ENCODE assay signal across 24 mouse cellular contexts in the genomic region with DNA sequence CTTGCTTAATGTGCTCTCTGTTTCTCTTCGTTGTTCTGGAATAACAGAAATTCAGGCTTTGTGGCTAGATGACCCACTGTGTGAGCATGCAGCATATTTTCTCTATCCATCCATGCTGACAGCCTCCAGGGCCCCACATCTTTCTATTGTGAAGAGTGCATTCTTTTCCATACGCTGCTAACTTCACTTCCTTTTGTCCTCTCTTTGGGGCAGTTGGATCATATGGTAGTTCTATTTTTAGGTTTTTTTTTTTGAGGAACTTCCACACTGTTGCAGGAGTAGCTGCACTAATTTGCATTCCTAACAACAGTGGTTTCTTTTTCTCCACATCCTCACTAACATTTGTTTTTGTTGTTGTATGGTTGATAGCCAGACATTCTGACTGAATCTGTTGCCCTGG. TPM values are rescaled to one million over a fixed set of nuclear protein-coding genes. Genes with fewer than 3 reads are reported as not detected.
A peak's percentile ranks its signal among the peaks of the same experiment; 100 is the strongest.
DNase-seq lines count a peak whose midpoint lies in the region; ATAC-seq and TF ChIP-seq lines count a peak whose summit lies in the region.
"Had no signal": no experiment of that assay in that cellular context is flagged by ENCODE, and none has a peak within 500 bp of the region (broad histone marks: within the 10 kb centered on the region; RNA-seq: fewer than 3 reads in every experiment).

No protein-coding gene starts in this region.

- no peak for ATAC-seq in heart, embryonic 13.5 days (ENCODE audit: extremely low read depth, insufficient number of reproducible peaks, low FRiP score, low TSS enrichment)
- no peak for ATAC-seq in heart, embryonic 11.5 days (replicated peaks; ENCODE audit: insufficient number of reproducible peaks, low FRiP score, low TSS enrichment)
- ATAC-seq: activated CD4-positive, CD25-positive, alpha-beta regulatory T cell, adult 4 months; hindbrain, postnatal 0 days; intestine, embryonic 16.5 days had no signal

- peaks cover 17% of the 10 kb centered on the region; the same call in 1 of the 2 replicates for H3K36me3 ChIP-seq in heart, embryonic 13.5 days
- H3K36me3 ChIP-seq in heart, embryonic 11.5 days (ENCODE audit: control insufficient read depth, insufficient read depth, low read length), result no peaks in the 10 kb centered on the region
- H3K36me3 ChIP-seq: forebrain, embryonic 10.5 days; limb, embryonic 13.5 days; liver, embryonic 13.5 days; lung, embryonic 15.5 days; midbrain, embryonic 12.5 days; neural tube, embryonic 12.5 days had no signal

- H3K27me3 ChIP-seq in heart, embryonic 13.5 days (replicated peaks), result no peaks in the 10 kb centered on the region
- H3K27me3 ChIP-seq in heart, embryonic 11.5 days (ENCODE audit: control insufficient read depth, insufficient read depth, low read length), result no peaks in the 10 kb centered on the region
- H3K27me3 ChIP-seq: limb, embryonic 13.5 days; liver, embryonic 13.5 days; lung, embryonic 15.5 days; midbrain, embryonic 12.5 days; neural tube, embryonic 12.5 days had no signal

- H3K4me3 ChIP-seq in heart, embryonic 13.5 days, result no peak overlapping the region
- no peak overlapping the region for H3K4me3 ChIP-seq in heart, embryonic 11.5 days (ENCODE audit: low read depth, low read length)
- no peak overlapping the region for H3K4me3 ChIP-seq in embryonic fibroblast, embryonic 13.5 days (ENCODE audit: insufficient read depth, low read length)
- H3K4me3 ChIP-seq: forebrain, embryonic 10.5 days; gastrocnemius, adult 2 months; heart, embryonic 10.5 days; limb, embryonic 13.5 days; liver, embryonic 13.5 days; lung, embryonic 15.5 days; midbrain, embryonic 12.5 days; neural tube, embryonic 12.5 days had no signal

- peaks cover 8% of the 10 kb centered on the region for H3K4me1 ChIP-seq in heart, embryonic 13.5 days
- no peaks in the 10 kb centered on the region for H3K4me1 ChIP-seq in heart, embryonic 11.5 days (ENCODE audit: control insufficient read depth, insufficient read depth, low read length)
- H3K4me1 ChIP-seq in embryonic fibroblast, embryonic 13.5 days (ENCODE audit: control insufficient read depth, insufficient read depth, low read length), result peaks cover 14% of the 10 kb centered on the region
- H3K4me1 ChIP-seq: limb, embryonic 13.5 days; lung, embryonic 15.5 days; midbrain, embryonic 12.5 days; neural tube, embryonic 12.5 days had no signal

- WGBS in heart, embryonic 13.5 days, result 25% methylated on average over 2 of the region's 2 CpGs
- 49% methylated on average over 2 of the region's 2 CpGs for WGBS in heart, embryonic 11.5 days (ENCODE audit: insufficient replicate concordance)

- peak; percentile 5 for DNase-seq in MEL-GATA-1-ER (ENCODE audit: extremely low read depth, low read depth)
- peak; percentile 20 for DNase-seq in retina, embryonic 14.5 days (ENCODE audit: low spot score)
- no peak for DNase-seq in left cerebral cortex, postnatal 14 days (ENCODE audit: low spot score in 2 of 2)
- no peak for DNase-seq in spleen, postnatal 14 days (ENCODE audit: low spot score in 2 of 2)
- DNase-seq: adrenal gland, adult 8-10 months; cerebellum, adult 2 months; cerebellum, postnatal 25 days; gastrocnemius, adult 2 months; heart, postnatal 10 days; kidney, postnatal 36 days; liver, embryonic 13.5 days; thymus, postnatal 14 days had no signal

- TF ChIP-seq POLR2A in embryonic fibroblast, embryonic 13.5 days (IDR thresholded peaks at IDR 0.05; ENCODE audit: low read depth, low read length), result no peak

- no peak overlapping the region for H3K4me2 ChIP-seq in heart, embryonic 13.5 days
- H3K4me2 ChIP-seq in heart, embryonic 11.5 days, result no peak overlapping the region
- H3K4me2 ChIP-seq: limb, embryonic 13.5 days; liver, embryonic 13.5 days; lung, embryonic 15.5 days; midbrain, embryonic 12.5 days; neural tube, embryonic 12.5 days had no signal

- H3K9ac ChIP-seq in heart, embryonic 13.5 days, result no peak overlapping the region
- no peak overlapping the region for H3K9ac ChIP-seq in heart, embryonic 11.5 days (ENCODE audit: low read depth, low read length)
- H3K9ac ChIP-seq: limb, embryonic 13.5 days; liver, embryonic 13.5 days; lung, embryonic 15.5 days; midbrain, embryonic 12.5 days; neural tube, embryonic 12.5 days had no signal

- TF ChIP-seq CTCF in embryonic fibroblast, embryonic 13.5 days (IDR thresholded peaks at IDR 0.05; ENCODE audit: borderline replicate concordance, insufficient read depth, low read length), result no peak

- intact Hi-C loops in left cerebral cortex, postnatal 14 days (cut with DNase I), result no loop called here

- peak overlapping the region; percentile 43 for H3K27ac ChIP-seq in heart, embryonic 13.5 days (replicated peaks)
- no peak overlapping the region for H3K27ac ChIP-seq in heart, embryonic 11.5 days (ENCODE audit: low read depth, low read length)
- peak overlapping the region; percentile 78 for H3K27ac ChIP-seq in embryonic fibroblast, embryonic 13.5 days (ENCODE audit: insufficient read depth, low read length)
- H3K27ac ChIP-seq: forebrain, embryonic 10.5 days; gastrocnemius, adult 2 months; heart, embryonic 10.5 days; hindbrain, postnatal 0 days; limb, embryonic 13.5 days; liver, embryonic 13.5 days; lung, embryonic 15.5 days; midbrain, embryonic 12.5 days; neural tube, embryonic 12.5 days had no signal

- no peaks in the 10 kb centered on the region for H3K9me3 ChIP-seq in heart, embryonic 13.5 days
- H3K9me3 ChIP-seq in heart, embryonic 11.5 days (replicated peaks; ENCODE audit: control insufficient read depth, low read length), result no peaks in the 10 kb centered on the region
- H3K9me3 ChIP-seq: forebrain, embryonic 10.5 days; heart, embryonic 10.5 days; limb, embryonic 13.5 days; liver, embryonic 13.5 days; lung, embryonic 15.5 days; midbrain, embryonic 12.5 days; neural tube, embryonic 12.5 days had no signal

RNA-seq across cellular contexts. Expression of gene Hacd4, which starts 23.7 kb away (rescaled TPM):
- 9.3 and 10.4 TPM in 2 replicates for polyA plus RNA-seq in heart, embryonic 13.5 days (2015; fragmentation: Nextera tagmentation; extraction: Ambion mirVana)
- 8.0 and 8.1 TPM in 2 replicates for polyA plus RNA-seq in heart, embryonic 11.5 days (2014; fragmentation: Nextera tagmentation; extraction: Ambion mirVana)
- 26.8 and 38.7 TPM in 2 replicates for polyA plus RNA-seq in embryonic fibroblast, embryonic 13.5 days (2011; ENCODE audit: insufficient read length, low read depth, missing spikeins)
- total RNA-seq in left cerebral cortex, postnatal 14 days (2021), result 1 to 10 TPM; 2.2 to 2.3 TPM

Comparison
In these comparisons a context has a peak if more than half of its experiments do, and no peak if none do; other contexts are left out.
1. DNase-seq: peak in MEL-GATA-1-ER (single experiment) and retina, embryonic 14.5 days (single experiment); none in left cerebral cortex, postnatal 14 days (0 of 2) and spleen, postnatal 14 days (0 of 2).